27 mouse cellular contexts compared by ENCODE assay signal in genomic region chr8:117240841-117241494, GRCm38 (mm10). TPM values are rescaled to one million over a fixed set of nuclear protein-coding genes. Genes with fewer than 3 reads are reported as not detected.
A peak's percentile ranks its signal among the peaks of the same experiment; 100 is the strongest.
DNase-seq lines count a peak whose midpoint lies in the region; ATAC-seq and TF ChIP-seq lines count a peak whose summit lies in the region.
"Had no signal": no experiment of that assay in that cellular context is flagged by ENCODE, and none has a peak within 500 bp of the region (broad histone marks: within the 10 kb centered on the region; RNA-seq: fewer than 3 reads in every experiment).

No protein-coding gene starts in this region.

- no peaks in the 10 kb centered on the region for H3K9me3 ChIP-seq in lung, postnatal 0 days (ENCODE audit: low read length)
- H3K9me3 ChIP-seq in ES-E14 (ENCODE audit: control insufficient read depth, insufficient read depth, low read depth, low read length) = no peaks in the 10 kb centered on the region
- H3K9me3 ChIP-seq in liver, embryonic 11.5 days (ENCODE audit: control insufficient read depth, low read length) = no peaks in the 10 kb centered on the region
- H3K9me3 ChIP-seq: embryonic facial prominence, embryonic 13.5 days; forebrain, embryonic 13.5 days; G1E; heart, embryonic 12.5 days; hindbrain, embryonic 12.5 days; limb, embryonic 12.5 days; liver, embryonic 13.5 days; midbrain, embryonic 10.5 days had no signal

- H3K4me3 ChIP-seq in lung, postnatal 0 days (ENCODE audit: low read depth, low read length) = no peak overlapping the region
- H3K4me3 ChIP-seq in ES-E14 (ENCODE audit: insufficient read depth in 1 of 2, low read depth in 1 of 2, low read length in 2 of 2, poor library complexity in 1 of 2, severe bottlenecking in 1 of 2) = no peak overlapping the region
- H3K4me3 ChIP-seq in liver, embryonic 11.5 days (ENCODE audit: low read depth, low read length) = no peak overlapping the region
- H3K4me3 ChIP-seq: embryonic facial prominence, embryonic 13.5 days; erythroblast, embryonic 14.5 days; forebrain, embryonic 13.5 days; gastrocnemius, adult 2 months; heart, embryonic 12.5 days; hindbrain, embryonic 12.5 days; layer of hippocampus, adult 2 months; limb, embryonic 12.5 days; liver, embryonic 13.5 days; midbrain, embryonic 10.5 days had no signal

- H3K36me3 ChIP-seq in lung, postnatal 0 days (ENCODE audit: insufficient read depth, low read length) = no peaks in the 10 kb centered on the region
- H3K36me3 ChIP-seq in ES-E14 (ENCODE audit: control insufficient read depth, insufficient read depth, low read length, poor library complexity, severe bottlenecking) = no peaks in the 10 kb centered on the region
- no peaks in the 10 kb centered on the region for H3K36me3 ChIP-seq in liver, embryonic 11.5 days (ENCODE audit: control insufficient read depth, insufficient read depth, low read length)
- H3K36me3 ChIP-seq: embryonic facial prominence, embryonic 13.5 days; G1E; heart, embryonic 12.5 days; hindbrain, embryonic 12.5 days; limb, embryonic 12.5 days; liver, embryonic 13.5 days; midbrain, embryonic 10.5 days had no signal

- no peaks in the 10 kb centered on the region for H3K27me3 ChIP-seq in lung, postnatal 0 days (replicated peaks; ENCODE audit: insufficient read depth, low read length)
- H3K27me3 ChIP-seq in liver, embryonic 11.5 days (replicated peaks; ENCODE audit: control insufficient read depth, insufficient read depth, low read length) = no peaks in the 10 kb centered on the region
- H3K27me3 ChIP-seq: embryonic facial prominence, embryonic 13.5 days; forebrain, embryonic 13.5 days; heart, embryonic 12.5 days; hindbrain, embryonic 12.5 days; limb, embryonic 12.5 days; liver, embryonic 13.5 days had no signal

- H3K4me1 ChIP-seq in lung, postnatal 0 days (ENCODE audit: insufficient read depth, low read depth, low read length) = no peaks in the 10 kb centered on the region
- peaks cover 10 to 34% of the 10 kb centered on the region in 2 experiments for H3K4me1 ChIP-seq in ES-E14 (ENCODE audit: control insufficient read depth in 2 of 2, insufficient read depth in 2 of 2, low read length in 2 of 2, poor library complexity in 1 of 2)
- no peaks in the 10 kb centered on the region; the same call in 1 of the 2 replicates for H3K4me1 ChIP-seq in liver, embryonic 11.5 days (replicated peaks; ENCODE audit: control insufficient read depth, insufficient read depth, low read length)
- H3K4me1 ChIP-seq: embryonic facial prominence, embryonic 13.5 days; forebrain, embryonic 13.5 days; heart, embryonic 12.5 days; hindbrain, embryonic 12.5 days; liver, embryonic 13.5 days had no signal

- in situ Hi-C loops in ES-E14 (cut with MboI; ENCODE audit: low sequenced_read_pairs in 2 of 2, unreplicated experiment in 2 of 2) = no loop called here

- H3K27ac ChIP-seq in lung, postnatal 0 days (ENCODE audit: low read length) = no peak overlapping the region
- H3K27ac ChIP-seq in ES-E14 (ENCODE audit: insufficient read depth, low read depth, low read length, poor library complexity, severe bottlenecking) = peak overlapping the region; percentile 93
- no peak overlapping the region for H3K27ac ChIP-seq in liver, embryonic 11.5 days (ENCODE audit: low read depth, low read length)
- H3K27ac ChIP-seq: embryonic facial prominence, embryonic 13.5 days; forebrain, embryonic 13.5 days; gastrocnemius, adult 2 months; hindbrain, embryonic 12.5 days; layer of hippocampus, adult 2 months; limb, embryonic 12.5 days; liver, embryonic 13.5 days; midbrain, embryonic 10.5 days had no signal

- no peak for TF ChIP-seq CTCF in lung, postnatal 0 days (IDR thresholded peaks at IDR 0.05)

- DNase-seq in lung, postnatal 36 days = peak; percentile 44
- no peak for DNase-seq in lung, postnatal 0 days (ENCODE audit: low spot score)
- DNase-seq in ES-E14 (ENCODE audit: low read depth, low spot score) (no peak), MN1 (ENCODE audit: low spot score) (no peak)
- DNase-seq in liver, embryonic 11.5 days (ENCODE audit: low spot score) = no peak
- DNase-seq in T-cell, adult 2 months (ENCODE audit: low spot score) = no peak
- DNase-seq: cerebellum, adult 18-20 months; cerebellum, postnatal 25 days; embryo, embryonic 11 days; gastrocnemius, adult 2 months; heart, postnatal 10 days; kidney, adult 8-10 months; kidney, postnatal 25 days; liver, embryonic 13.5 days; lung, adult 2 months; thymus, postnatal 14 days had no signal

- no peak for ATAC-seq in lung, postnatal 0 days
- ATAC-seq in granulocyte monocyte progenitor cell, adult 5-6 weeks (replicated peaks; ENCODE audit: poor library complexity, severe bottlenecking) = peak; percentile 90
- ATAC-seq in monocyte, adult 5-6 weeks (replicated peaks; ENCODE audit: insufficient number of reproducible peaks, low FRiP score, low TSS enrichment, poor library complexity, severe bottlenecking) = peak; percentile 98
- no peak for ATAC-seq in liver, embryonic 11.5 days (replicated peaks; ENCODE audit: low FRiP score)
- ATAC-seq: forebrain, embryonic 13.5 days had no signal

- 64% methylated on average over 5 of the region's 5 CpGs for WGBS in lung, postnatal 0 days
- 71% methylated on average over 5 of the region's 5 CpGs for WGBS in liver, embryonic 11.5 days

- H3K9ac ChIP-seq in lung, postnatal 0 days (replicated peaks; ENCODE audit: low read depth) = no peak overlapping the region
- H3K9ac ChIP-seq in ES-E14 (ENCODE audit: insufficient read depth, low read depth, low read length, poor library complexity, severe bottlenecking) = peak overlapping the region; percentile 4; the same call in 1 of the 2 replicates
- H3K9ac ChIP-seq in liver, embryonic 11.5 days (ENCODE audit: low read depth, low read length) = no peak overlapping the region
- H3K9ac ChIP-seq: embryonic facial prominence, embryonic 13.5 days; forebrain, embryonic 13.5 days; heart, embryonic 12.5 days; hindbrain, embryonic 12.5 days; limb, embryonic 12.5 days; liver, embryonic 13.5 days had no signal

- TF ChIP-seq EP300 in lung, postnatal 0 days (IDR thresholded peaks at IDR 0.05) = no peak

- no peak overlapping the region for H3K4me2 ChIP-seq in lung, postnatal 0 days (replicated peaks; ENCODE audit: low read depth, low read length)
- no peak overlapping the region for H3K4me2 ChIP-seq in liver, embryonic 11.5 days
- H3K4me2 ChIP-seq: embryonic facial prominence, embryonic 13.5 days; forebrain, embryonic 13.5 days; heart, embryonic 12.5 days; hindbrain, embryonic 12.5 days; limb, embryonic 12.5 days; liver, embryonic 13.5 days had no signal

TF ChIP-seq in ES-E14, 5 proteins besides CTCF, POLR2A, EP300 and RAD21:
- no peak for TF ChIP-seq ZNF384 (IDR thresholded peaks at IDR 0.05; ENCODE audit: low read depth, low read length)

RNA-seq across cellular contexts. Expression of gene Cmip, which starts 15.9 kb away (rescaled TPM):
- 27.6 and 29.6 TPM in 2 replicates for polyA plus RNA-seq in lung, postnatal 0 days (2015; fragmentation: Nextera tagmentation; extraction: Ambion mirVana)
- total RNA-seq in ES-E14 (2012; rRNA removed) = 24.5 and 26.3 TPM in 2 replicates
- total RNA-seq in granulocyte monocyte progenitor cell, adult 5-6 weeks (2014; fragmentation: Nextera tagmentation) = 30.7 and 49.5 TPM in 2 replicates
- total RNA-seq in granulocyte monocyte progenitor cell, adult 5-6 weeks (2017) = 6.0 and 11.8 TPM in 2 replicates
- total RNA-seq in monocyte, adult 5-6 weeks (2017) = 27.4 to 61.1 TPM (median 27.9 TPM) in 3 replicates
- 14.3 and 17.1 TPM in 2 replicates for polyA plus RNA-seq in liver, embryonic 11.5 days (2014; fragmentation: Nextera tagmentation; extraction: Ambion mirVana)

Comparison
In these comparisons a context has a peak if more than half of its experiments do, and no peak if none do; other contexts are left out.
1. ATAC-seq: peak in granulocyte monocyte progenitor cell, adult 5-6 weeks (single experiment) and monocyte, adult 5-6 weeks (single experiment); none in lung, postnatal 0 days (single experiment) and liver, embryonic 11.5 days (single experiment).